Mouse (Mus musculus): ENCODE results near the gene Hoxd1. TPM values are rescaled to one million over a fixed set of nuclear protein-coding genes. Genes with fewer than 3 reads are reported as not detected.

Hoxd1 gene
- polyA plus RNA-seq, 1 experiment from 2014 or later = not detected

DNA sequence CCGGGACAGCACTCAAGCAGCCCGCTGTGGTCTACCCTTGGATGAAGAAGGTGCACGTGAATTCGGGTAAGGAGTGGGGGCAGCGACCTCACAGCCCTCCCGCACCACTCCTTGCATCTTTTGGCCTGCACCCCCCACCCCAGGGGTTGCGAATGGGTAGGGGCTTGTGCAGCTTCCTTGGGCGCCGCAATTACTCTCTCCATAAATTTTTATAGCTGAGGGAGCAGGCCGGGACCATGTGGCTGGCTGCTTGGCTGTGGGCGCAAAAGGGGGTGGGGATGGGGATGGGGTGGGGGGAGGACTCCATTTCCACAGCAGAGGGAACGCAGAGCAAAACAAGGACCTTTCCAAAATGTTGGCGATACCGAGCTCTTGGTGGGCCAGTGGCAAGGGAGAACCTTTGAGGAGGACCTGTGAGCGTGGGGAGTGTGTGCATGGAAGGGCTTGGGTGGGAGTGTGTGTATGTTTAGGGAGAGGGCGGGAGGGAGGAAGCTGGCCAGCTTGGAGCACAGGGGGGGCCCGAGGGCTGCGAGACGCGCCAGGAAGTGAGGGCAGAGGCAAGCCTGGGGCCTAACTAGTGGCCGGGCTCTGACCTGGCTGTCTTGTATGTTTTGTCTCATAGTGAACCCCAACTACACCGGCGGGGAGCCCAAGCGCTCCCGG is 35.0 kb upstream of the Hoxd1 start:
- Histone ChIP-seq H3K4me3 (ENCODE audit: inconsistent target) (no peak overlapping the region), H3K79me2 (ENCODE audit: inconsistent target) (no peaks in the 10 kb centered on the region), H3K36me3 (ENCODE audit: inconsistent target) (no peaks in the 10 kb centered on the region), H3K27ac (no peak overlapping the region)
- 22% methylated on average over 25 of the region's 25 CpGs for WGBS (ENCODE audit: missing documents)

DNA sequence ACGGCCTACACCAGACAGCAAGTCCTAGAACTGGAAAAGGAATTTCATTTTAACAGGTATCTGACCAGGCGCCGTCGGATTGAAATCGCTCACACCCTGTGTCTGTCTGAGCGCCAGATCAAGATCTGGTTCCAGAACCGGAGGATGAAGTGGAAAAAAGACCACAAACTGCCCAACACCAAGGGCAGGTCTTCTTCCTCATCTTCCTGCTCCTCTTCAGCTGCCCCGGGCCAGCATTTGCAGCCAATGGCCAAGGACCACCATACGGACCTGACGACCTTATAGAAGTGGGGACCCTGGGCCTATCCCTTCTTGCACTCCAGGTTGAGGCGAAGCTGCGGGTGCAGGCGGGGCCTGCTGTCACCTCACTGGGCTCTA is 34.5 kb upstream of the Hoxd1 start:
- Histone ChIP-seq H3K79me2 (ENCODE audit: inconsistent target) (no peaks in the 10 kb centered on the region), H3K36me3 (ENCODE audit: inconsistent target) (no peaks in the 10 kb centered on the region), H3K27ac (no peak overlapping the region), H3K4me3 (ENCODE audit: inconsistent target) (no peak overlapping the region)
- WGBS (ENCODE audit: missing documents) = 71% methylated on average over 12 of the region's 13 CpGs

DNA sequence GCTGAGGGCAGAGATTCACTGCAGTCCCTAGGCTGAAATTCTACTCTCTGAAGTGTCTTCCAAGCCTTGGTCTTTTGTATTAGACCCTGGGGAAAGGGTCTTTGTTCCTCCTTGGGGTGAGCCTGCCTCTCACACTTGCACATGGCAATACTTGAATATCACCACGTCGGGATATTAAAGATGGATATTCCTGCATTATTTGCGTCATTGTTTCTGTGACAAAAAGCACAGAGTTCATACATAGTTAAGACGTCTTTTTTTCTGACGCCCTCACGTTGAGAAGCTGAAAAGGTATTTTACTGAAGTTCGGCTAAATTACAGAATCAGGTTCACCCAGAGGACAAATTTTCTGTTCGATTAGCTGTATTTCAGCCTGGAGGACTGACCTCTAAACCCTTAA is 32.4 kb upstream of the Hoxd1 start:
- Histone ChIP-seq H3K79me2 (ENCODE audit: inconsistent target) (no peaks in the 10 kb centered on the region), H3K36me3 (ENCODE audit: inconsistent target) (no peaks in the 10 kb centered on the region)

DNA sequence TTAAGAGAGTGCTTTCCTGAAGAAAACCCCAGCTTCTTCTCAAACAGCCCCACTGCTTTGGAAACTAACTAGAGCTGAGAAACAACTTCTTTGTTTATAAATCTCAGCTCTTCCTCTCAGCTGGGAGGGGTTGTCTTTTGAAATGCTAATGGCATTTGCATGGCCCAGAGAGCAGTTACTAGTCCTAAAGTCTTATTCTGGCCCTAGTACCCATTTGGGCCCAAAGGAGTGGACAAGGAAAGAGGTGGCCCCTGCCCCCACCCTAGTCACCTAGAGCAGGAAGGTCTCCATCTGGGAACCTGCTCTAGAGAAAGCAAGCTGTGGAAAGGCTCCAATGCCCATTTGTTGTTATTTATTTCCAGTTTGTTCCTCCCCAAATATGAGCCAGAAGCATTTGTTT is 31.7 kb upstream of the Hoxd1 start:
- H3K27ac ChIP-seq = no peak overlapping the region
- no peaks in the 10 kb centered on the region for H3K79me2 ChIP-seq (ENCODE audit: inconsistent target)
- no peaks in the 10 kb centered on the region for H3K36me3 ChIP-seq (ENCODE audit: inconsistent target)
- H3K4me3 ChIP-seq (ENCODE audit: inconsistent target) = no peak overlapping the region

More for the DNA sequence above, 32.4 kb upstream of the Hoxd1 start:
- Histone ChIP-seq H3K4me3 (ENCODE audit: inconsistent target) (no peak overlapping the region), H3K27ac (no peak overlapping the region)
- WGBS (ENCODE audit: missing documents) = 78% methylated on average over 8 of the region's 8 CpGs

DNA sequence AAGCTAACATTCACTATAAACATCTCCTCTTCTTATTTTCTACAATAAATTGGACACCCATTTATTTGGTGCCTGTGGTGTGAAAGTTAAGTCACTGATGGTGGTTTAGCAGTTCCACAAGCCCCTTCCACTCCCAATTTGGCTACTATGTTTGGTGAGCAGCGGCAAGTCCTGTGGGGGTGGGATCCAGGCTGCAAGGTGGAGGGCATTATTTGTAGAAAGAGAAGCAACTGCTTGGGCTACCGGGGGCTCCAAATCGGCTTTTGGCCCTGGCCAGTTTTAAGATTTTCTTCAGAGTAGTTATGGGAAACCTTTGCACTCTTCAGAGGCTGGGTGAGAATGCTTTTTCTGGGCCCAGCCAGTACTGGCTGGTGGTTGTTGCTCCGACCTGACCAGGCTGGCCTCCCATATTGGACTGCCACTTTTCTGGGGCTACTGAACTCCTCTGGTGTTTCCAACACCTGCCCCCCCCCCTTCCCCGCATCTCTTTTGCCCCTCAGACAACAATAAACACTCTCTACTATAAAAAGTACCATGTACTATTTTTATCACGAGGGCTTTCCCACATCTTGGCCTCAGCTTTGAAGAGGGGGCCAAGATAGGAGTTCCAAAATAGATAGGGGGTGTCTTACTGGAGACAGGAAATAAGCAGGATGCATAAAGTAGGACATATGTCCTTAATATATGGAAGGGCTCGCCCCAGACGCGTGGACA is 30.8 kb upstream of the Hoxd1 start:
- no peaks in the 10 kb centered on the region for H3K79me2 ChIP-seq (ENCODE audit: inconsistent target)
- H3K27ac ChIP-seq = no peak overlapping the region
- no peak overlapping the region for H3K4me3 ChIP-seq (ENCODE audit: inconsistent target)
- no peaks in the 10 kb centered on the region for H3K36me3 ChIP-seq (ENCODE audit: inconsistent target)
- WGBS (ENCODE audit: missing documents) = 44% methylated on average over 9 of the region's 9 CpGs

DNA sequence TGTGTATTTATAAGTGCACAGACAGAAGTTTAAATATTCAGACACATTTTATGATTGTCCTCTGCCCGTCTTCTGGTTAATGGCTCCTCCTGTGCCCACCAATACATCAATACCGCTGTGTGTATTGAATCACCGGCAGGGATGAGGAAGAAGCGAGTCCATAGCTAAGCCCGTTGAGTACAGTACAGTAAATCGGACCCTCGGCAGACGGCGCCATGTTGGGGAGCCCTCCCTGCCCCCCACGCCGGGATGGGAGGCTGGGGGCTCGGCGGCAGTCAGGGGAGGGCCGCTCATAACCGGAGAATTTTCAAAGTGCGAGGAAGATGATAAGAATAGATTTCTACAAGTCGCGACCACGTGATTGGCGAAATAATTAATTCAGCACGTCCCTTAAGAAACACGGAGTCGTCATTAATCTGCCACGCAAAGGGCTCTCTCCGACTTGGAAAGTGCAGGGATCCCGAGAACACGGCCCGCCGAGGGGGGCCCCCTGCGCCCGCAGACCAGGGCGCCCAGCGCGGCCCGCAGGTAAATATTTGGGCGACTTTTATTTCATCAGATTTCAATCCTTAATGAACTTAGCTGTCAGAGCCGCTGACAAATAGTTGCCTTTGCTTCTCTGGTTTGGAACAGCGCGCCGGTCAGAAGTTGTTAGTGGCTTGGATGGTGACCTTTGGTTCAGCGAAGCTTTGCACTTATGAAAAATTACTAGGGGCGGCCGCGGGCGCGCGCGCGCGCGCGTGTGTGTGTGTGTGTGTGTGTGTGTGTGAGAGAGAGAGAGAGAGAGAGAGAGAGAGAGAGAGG is 30.1 kb upstream of the Hoxd1 start:
- H3K27ac ChIP-seq = no peak overlapping the region
- WGBS (ENCODE audit: missing documents) = 4% methylated on average over 52 of the region's 52 CpGs
- H3K4me3 ChIP-seq (ENCODE audit: inconsistent target) = no peak overlapping the region
- no peaks in the 10 kb centered on the region for H3K79me2 ChIP-seq (ENCODE audit: inconsistent target)
- H3K36me3 ChIP-seq (ENCODE audit: inconsistent target) = no peaks in the 10 kb centered on the region

DNA sequence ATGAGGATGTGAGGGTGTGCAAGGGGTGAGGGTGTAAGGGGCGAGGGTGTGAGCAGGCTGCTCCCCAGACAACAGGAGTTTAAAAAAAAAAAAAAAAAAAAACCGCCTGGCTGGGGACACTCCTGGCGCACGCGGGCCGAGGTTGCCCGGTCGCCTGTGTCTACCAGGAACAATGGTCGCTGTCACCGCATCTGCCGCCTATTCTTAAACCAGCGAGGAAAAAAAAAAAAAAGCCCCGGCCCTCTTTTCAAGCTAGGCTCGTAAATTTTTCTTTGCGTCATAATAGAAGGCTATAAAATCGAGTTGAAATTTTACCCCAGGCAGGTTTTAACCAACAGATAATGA is 29.5 kb upstream of the Hoxd1 start:
- WGBS (ENCODE audit: missing documents) = 5% methylated on average over 16 of the region's 16 CpGs
- no peak overlapping the region for H3K27ac ChIP-seq

DNA sequence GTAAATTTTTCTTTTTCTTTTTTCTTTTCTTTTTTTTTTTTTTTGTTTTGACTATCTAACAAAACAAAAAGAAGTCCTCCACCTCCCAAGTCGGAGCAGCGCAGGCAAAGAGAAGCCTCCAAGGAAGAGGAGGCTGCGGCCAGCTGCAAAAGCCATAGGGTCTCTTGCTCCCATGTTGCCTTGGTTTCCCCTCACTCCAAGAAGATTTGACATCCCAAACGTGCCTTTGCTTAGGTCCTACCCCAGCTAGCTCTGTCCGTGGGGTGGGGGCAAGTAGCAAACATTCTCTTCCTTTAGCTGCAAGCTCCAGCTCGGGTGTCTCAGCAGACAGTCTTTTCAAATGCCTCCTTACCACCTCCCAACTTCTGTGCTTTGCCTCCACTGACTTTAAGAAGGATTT is 29.0 kb upstream of the Hoxd1 start:
- Histone ChIP-seq H3K79me2 (ENCODE audit: inconsistent target) (no peaks in the 10 kb centered on the region), H3K27ac (no peak overlapping the region), H3K36me3 (ENCODE audit: inconsistent target) (no peaks in the 10 kb centered on the region), H3K4me3 (ENCODE audit: inconsistent target) (no peak overlapping the region)
- WGBS (ENCODE audit: missing documents) = 7% methylated on average over 6 of the region's 6 CpGs

More for the DNA sequence above, 29.5 kb upstream of the Hoxd1 start:
- Histone ChIP-seq H3K79me2 (ENCODE audit: inconsistent target) (no peaks in the 10 kb centered on the region), H3K36me3 (ENCODE audit: inconsistent target) (no peaks in the 10 kb centered on the region), H3K4me3 (ENCODE audit: inconsistent target) (no peak overlapping the region)

DNA sequence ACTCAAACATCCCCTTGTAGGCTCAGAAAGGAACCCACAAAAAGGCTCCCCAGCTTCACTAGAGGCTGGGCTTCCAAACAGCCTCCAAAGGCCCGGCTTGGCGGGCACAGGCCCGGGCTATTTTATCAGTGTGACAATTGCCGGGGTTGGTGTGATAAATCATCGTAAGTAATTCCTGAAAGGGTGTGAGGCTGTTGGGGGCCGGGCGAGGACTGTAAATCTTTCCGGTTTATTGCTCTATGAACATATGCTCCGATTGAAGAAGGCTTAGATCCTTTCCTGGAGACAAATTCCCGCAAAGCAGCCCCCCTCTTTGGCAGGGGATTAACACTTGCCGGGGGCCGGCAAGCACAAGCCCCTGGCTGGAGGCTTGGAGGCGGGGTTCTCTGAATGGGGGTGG is 28.3 kb upstream of the Hoxd1 start:
- no peak overlapping the region for H3K27ac ChIP-seq
- no peak overlapping the region for H3K4me3 ChIP-seq (ENCODE audit: inconsistent target)
- 9% methylated on average over 13 of the region's 13 CpGs for WGBS (ENCODE audit: missing documents)
- H3K79me2 ChIP-seq (ENCODE audit: inconsistent target) = no peaks in the 10 kb centered on the region
- H3K36me3 ChIP-seq (ENCODE audit: inconsistent target) = no peaks in the 10 kb centered on the region

DNA sequence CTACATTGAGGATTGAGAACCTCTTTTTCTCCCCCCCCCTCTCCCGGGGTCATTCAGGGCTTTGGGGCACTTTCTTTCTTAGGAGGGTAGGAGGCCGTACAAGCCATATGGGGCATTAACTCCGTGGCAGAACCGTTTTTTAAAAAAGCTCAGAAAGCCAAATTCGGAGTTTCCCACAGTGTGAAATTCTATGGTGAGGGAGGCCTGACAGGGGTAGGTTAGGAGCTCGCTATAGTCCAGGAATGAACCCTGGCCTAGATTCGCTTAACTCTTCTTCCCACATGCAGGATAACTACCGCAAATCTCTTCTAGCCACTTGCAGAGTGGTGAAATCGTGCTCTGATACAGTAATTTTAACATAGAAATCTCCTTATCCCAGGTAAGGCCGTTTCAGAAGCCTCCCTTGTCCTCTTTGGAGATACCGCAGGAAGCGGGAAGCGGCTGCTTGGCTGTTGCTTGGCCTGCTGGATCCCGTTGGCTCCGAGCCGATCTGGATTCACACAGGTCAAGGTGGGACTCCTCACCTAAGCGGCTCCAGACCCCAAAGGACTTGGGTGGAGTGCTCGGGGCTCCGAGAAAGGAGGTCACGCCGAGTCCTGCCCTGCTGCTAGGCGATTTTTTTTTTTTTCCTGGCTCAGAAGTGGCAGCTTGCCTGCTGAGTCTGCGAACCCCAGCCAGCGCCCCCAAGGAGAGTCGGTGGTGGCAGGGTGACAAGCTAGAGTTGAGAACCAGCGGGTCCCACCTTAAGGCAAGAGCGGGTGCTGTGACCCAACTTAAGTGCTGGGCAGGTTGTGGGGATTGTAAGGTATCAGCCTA is 27.6 kb upstream of the Hoxd1 start:
- Histone ChIP-seq H3K36me3 (ENCODE audit: inconsistent target) (no peaks in the 10 kb centered on the region), H3K27ac (no peak overlapping the region), H3K4me3 (ENCODE audit: inconsistent target) (no peak overlapping the region), H3K79me2 (ENCODE audit: inconsistent target) (no peaks in the 10 kb centered on the region)
- 18% methylated on average over 22 of the region's 27 CpGs for WGBS (ENCODE audit: missing documents)

DNA sequence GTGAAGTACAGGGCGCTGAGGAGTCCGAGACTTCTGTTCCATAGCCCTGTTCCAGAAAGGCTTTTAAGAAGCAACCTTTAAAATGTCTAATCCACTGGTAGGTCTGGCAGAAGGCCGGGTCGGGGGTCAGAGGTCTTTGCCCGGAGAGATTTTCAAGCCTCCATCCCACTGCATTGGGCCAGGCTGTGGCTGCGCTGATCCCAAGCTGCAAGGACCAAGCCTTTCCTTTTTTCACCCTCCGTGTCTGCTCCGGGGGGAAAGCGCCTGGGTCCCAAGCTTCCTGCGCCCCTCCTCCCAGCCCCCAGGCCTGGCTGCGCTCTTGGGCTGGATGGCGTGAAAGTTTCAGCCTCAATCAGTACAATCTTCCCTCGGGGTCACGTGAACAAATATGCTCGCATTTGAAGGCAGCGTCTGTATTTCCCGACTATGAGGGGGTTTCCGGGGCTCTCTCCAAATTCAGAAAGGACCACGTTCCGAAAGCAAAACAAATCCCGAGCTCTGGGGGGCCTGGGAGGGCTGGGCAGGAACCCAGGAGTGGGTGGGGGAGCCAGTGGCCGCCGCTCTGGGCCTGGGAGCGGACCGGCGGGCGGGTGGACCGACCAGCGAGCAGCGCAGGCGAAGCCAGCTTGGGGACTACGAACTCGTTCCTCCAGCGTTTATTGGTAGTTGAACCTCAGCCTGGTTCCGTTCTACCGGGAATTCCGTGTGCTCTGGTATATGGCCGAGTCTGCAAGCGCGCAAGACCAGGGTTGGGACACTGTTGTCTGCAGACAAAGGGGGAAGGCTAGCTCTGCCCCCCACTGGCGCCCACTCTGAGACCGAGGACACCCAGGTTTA is 26.7 kb upstream of the Hoxd1 start:
- Histone ChIP-seq H3K4me3 (ENCODE audit: inconsistent target) (no peak overlapping the region), H3K79me2 (ENCODE audit: inconsistent target) (no peaks in the 10 kb centered on the region), H3K27ac (no peak overlapping the region), H3K36me3 (ENCODE audit: inconsistent target) (no peaks in the 10 kb centered on the region)
- WGBS (ENCODE audit: missing documents) = 8% methylated on average over 41 of the region's 42 CpGs

DNA sequence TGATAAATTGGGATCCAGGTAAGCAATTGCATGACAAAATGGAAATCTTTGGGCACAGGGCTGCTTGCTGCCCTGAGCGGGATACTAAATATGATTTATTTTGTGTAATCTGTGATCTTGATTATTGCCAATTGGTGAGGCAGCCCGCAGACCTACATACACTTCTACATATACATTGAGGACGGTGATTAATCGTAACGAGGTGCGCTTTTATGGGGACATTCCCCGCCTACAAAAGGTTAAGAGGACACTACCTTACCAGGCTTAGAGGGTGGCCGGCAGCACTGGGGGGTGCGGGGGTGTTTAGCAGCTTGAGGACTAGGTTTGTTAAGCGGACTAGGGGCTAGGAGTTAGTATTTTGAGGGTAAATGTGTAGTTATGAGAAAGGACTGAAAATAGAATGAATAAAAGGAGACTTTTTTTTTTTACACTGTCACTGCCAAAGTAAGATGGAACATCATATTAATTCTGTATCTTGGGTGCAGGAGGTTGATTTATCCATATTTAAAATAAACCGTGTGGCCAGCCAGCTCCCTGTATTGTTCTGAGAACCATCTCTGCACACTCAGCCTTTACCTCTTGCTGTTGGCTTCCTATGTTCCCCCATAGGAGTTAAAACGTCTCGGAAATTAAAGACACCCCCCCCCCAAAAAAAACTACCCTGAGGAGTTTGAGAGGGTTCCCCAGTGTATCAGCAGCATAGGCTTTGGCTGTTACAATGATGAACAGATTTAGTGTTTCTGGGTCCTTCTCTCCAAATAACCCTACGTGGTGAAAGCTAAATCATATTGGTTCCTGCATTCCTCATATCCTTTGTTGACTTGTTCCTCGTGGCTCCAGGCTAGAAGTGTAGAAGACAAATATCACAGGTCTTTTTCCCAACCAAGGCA is 25.8 kb upstream of the Hoxd1 start:
- WGBS (ENCODE audit: missing documents) = 29% methylated on average over 15 of the region's 15 CpGs
- H3K27ac ChIP-seq = no peak overlapping the region
- no peak overlapping the region for H3K4me3 ChIP-seq (ENCODE audit: inconsistent target)
- no peaks in the 10 kb centered on the region for H3K79me2 ChIP-seq (ENCODE audit: inconsistent target)
- no peaks in the 10 kb centered on the region for H3K36me3 ChIP-seq (ENCODE audit: inconsistent target)

DNA sequence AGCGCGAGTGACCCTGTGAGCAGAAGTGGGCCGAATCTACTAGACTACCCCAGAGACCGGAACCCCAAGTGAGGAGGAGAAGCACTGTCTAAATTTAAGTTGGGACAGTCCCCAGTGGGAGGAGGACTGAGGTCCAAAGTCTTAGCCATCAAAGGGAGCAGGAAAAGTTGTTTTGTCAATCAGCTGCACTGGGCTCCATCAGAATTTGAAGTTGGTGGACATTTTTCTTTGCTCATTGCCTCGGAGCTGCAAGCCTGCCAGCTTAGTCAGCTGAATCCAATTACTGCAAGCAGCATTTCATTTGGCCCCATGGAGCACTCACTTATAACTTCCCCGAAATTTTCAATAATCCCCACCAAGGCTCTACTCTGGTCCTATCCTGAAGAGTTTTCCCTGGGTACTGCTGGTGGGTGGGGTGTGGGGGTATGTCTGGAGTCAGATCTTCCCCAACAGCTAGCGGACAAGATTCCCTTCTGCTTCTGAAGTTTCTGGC is 25.2 kb upstream of the Hoxd1 start:
- no peaks in the 10 kb centered on the region for H3K79me2 ChIP-seq (ENCODE audit: inconsistent target)
- H3K36me3 ChIP-seq (ENCODE audit: inconsistent target) = no peaks in the 10 kb centered on the region
- 36% methylated on average over 7 of the region's 7 CpGs for WGBS (ENCODE audit: missing documents)
- no peak overlapping the region for H3K4me3 ChIP-seq (ENCODE audit: inconsistent target)
- no peak overlapping the region for H3K27ac ChIP-seq
